Mouse (Mus musculus): ENCODE measurements around the gene Itga2.

- no peak for TF ChIP-seq TAL1 (IDR thresholded peaks at IDR 0.05; ENCODE audit: low read length)
- TF ChIP-seq GATA1 (IDR thresholded peaks at IDR 0.05; ENCODE audit: low read length), result no peak
Measured at GRCm38 (mm10) chr13:114825377-114825855, 106.5 kb downstream of the Itga2 start.
